Mouse (Mus musculus) yolk sac, embryonic 10.5 days (tissue): ENCODE measurements around the gene Tas2r115.
"Not testable (repeated sequence)": the region's sequence is repeated elsewhere in the genome, so short reads cannot be mapped to it uniquely, and the experiment has no call there.

Experiments used
- DNase-seq: peaks from one replicate; pipeline ENCODE4 v3.0.0-alpha.2; 2017; ENCODE audit warnings: low spot score

The Tas2r115 gene

GRCm38 (mm10) chr6:132737935-132738334 is at the start of gene Tas2r115:
TSS of gene Tas2r115 (minus strand) at chr6:132738035.
- no peak for DNase-seq

- no peak for DNase-seq
These were observed 40.2 kb upstream of the Tas2r115 start, which contains the start of gene Tas2r136 for GRCm38 (mm10) chr6:132778062-132778461. TSS of gene Tas2r136 (minus strand) at chr6:132778162.

- no peak for DNase-seq
These were observed 24.0 kb upstream of the Tas2r115 start, which contains the start of gene Tas2r102 for GRCm38 (mm10) chr6:132761831-132762230. TSS of gene Tas2r102 (plus strand) at chr6:132762131.

- no peak for DNase-seq
These were observed 16.6 kb upstream of the Tas2r115 start, which contains the start of gene Tas2r124 for GRCm38 (mm10) chr6:132754430-132754829. TSS of gene Tas2r124 (plus strand) at chr6:132754730.

GRCm38 (mm10) chr6:132750206-132750605 is 12.4 kb upstream of the Tas2r115 start:
- no peak for DNase-seq

GRCm38 (mm10) chr6:132711828-132712227 is 26.0 kb downstream of the Tas2r115 start, which contains the start of gene Tas2r122:
TSS of gene Tas2r122 (minus strand) at chr6:132711928.
- no peak for DNase-seq

GRCm38 (mm10) chr6:132700907-132701306 is 36.9 kb downstream of the Tas2r115 start, which contains the start of gene Tas2r121:
TSS of gene Tas2r121 (minus strand) at chr6:132701007.
- no peak for DNase-seq

GRCm38 (mm10) chr6:132691596-132691995 is 46.2 kb downstream of the Tas2r115 start:
- not testable (repeated sequence) for DNase-seq
